Mouse (Mus musculus) ES-E14 (cell line): ENCODE results near the gene Hist1h2ah. TPM values are rescaled to one million over a fixed set of nuclear protein-coding genes. Genes with fewer than 3 reads are reported as not detected.

Source experiments
- DNase-seq: peaks from one replicate; pipeline ENCODE4 v3.0.0-alpha.2; 2013; ENCODE audit warnings: low read depth, low spot score
- H3K27ac ChIP-seq: 2 replicates; pipeline ENCODE4 v1.5.1; 2012; ENCODE audit warnings: low read depth, mild to moderate bottlenecking, low read length, moderate library complexity, mixed read lengths; ENCODE audit not compliant: poor library complexity, insufficient read depth, severe bottlenecking
- H3K36me3 ChIP-seq: 2 replicates; pipeline ENCODE4 v1.6.1; 2012; ENCODE audit warnings: mild to moderate bottlenecking, low read length, moderate library complexity, mixed read lengths; ENCODE audit not compliant: control insufficient read depth, poor library complexity, insufficient read depth, severe bottlenecking
- H3K4me1 ChIP-seq, 2 experiments: fragments of 150-350 bp in 1 of 2; sonication (generic) in 1 of 2; 2 replicates each; pipeline ENCODE4 v1.6.1; 2012; ENCODE audit warnings: low read length in 2 of 2, mild to moderate bottlenecking in 1 of 2, mixed read lengths in 1 of 2; ENCODE audit not compliant: control insufficient read depth in 2 of 2, insufficient read depth in 2 of 2, poor library complexity in 1 of 2
- H3K4me3 ChIP-seq, 2 experiments: fragments of 150-350 bp in 1 of 2; sonication (generic) in 1 of 2; 2 replicates each; pipeline ENCODE4 v1.5.1; 2012; ENCODE audit warnings: low read length in 2 of 2, low read depth in 1 of 2, mild to moderate bottlenecking in 1 of 2, mixed read lengths in 1 of 2; ENCODE audit not compliant: insufficient read depth in 1 of 2, poor library complexity in 1 of 2, severe bottlenecking in 1 of 2
- H3K9ac ChIP-seq: 2 replicates; pipeline ENCODE4 v1.6.1; 2012; ENCODE audit warnings: low read depth, mild to moderate bottlenecking, low read length, mixed read lengths; ENCODE audit not compliant: poor library complexity, insufficient read depth, severe bottlenecking
- H3K9me3 ChIP-seq: fragments of 150-350 bp; sonication (generic); 2 replicates; pipeline ENCODE4 v1.6.1; 2012; ENCODE audit warnings: low read depth, mild to moderate bottlenecking, low read length; ENCODE audit not compliant: control insufficient read depth, insufficient read depth
- CHD2 ChIP-seq: IDR thresholded peaks from 2 replicates; pipeline ENCODE4 v1.6.1; 2014; ENCODE audit warnings: mild to moderate bottlenecking, low read depth, low read length, inconsistent platforms
- HCFC1 ChIP-seq: IDR thresholded peaks from 2 replicates; pipeline ENCODE4 v1.6.1; 2012; ENCODE audit warnings: low read length, inconsistent platforms, borderline replicate concordance; ENCODE audit not compliant: insufficient read depth
- MAFK ChIP-seq: IDR thresholded peaks from 2 replicates; pipeline ENCODE4 v1.6.1; 2014; ENCODE audit warnings: mild to moderate bottlenecking, low read depth, low read length, inconsistent platforms; ENCODE audit not compliant: insufficient read depth
- ZC3H11A ChIP-seq: IDR thresholded peaks from 2 replicates; pipeline ENCODE4 v1.6.1; 2012; ENCODE audit warnings: low read depth, mild to moderate bottlenecking, inconsistent platforms, low read length, borderline replicate concordance
- ZNF384 ChIP-seq: IDR thresholded peaks from 2 replicates; pipeline ENCODE4 v1.6.1; 2012; ENCODE audit warnings: low read depth, low read length, inconsistent platforms
- in situ Hi-C, 2 experiments: fragments of 600-800 bp; cut with MboI; formaldehyde crosslinking; loops; one replicate each; pipeline ENCODE4 v1.15.1; 2025; ENCODE audit warnings: low sequenced_read_pairs in 2 of 2, inconsistent platforms in 1 of 2; ENCODE audit not compliant: unreplicated experiment in 2 of 2
- total RNA-seq: library from RNA; depleted of rRNA; stranded (reverse); fragments of 300-350 nt; gene quantifications from 2 replicates; pipeline ENCODE4 v1.2.3, GENCODE M21; 2012

The Hist1h2ah gene
- total RNA-seq, 1 experiment = 1,543 TPM

GRCm38 (mm10) chr13:22006334-22007120 is 28.8 kb downstream of the Hist1h2ah start:
- Histone ChIP-seq H3K36me3 (no peaks in the 10 kb centered on the region), H3K4me3 (peak overlapping the region; percentile 69 to 74), H3K9ac (peak overlapping the region; percentile 48), H3K4me1 (no peaks in the 10 kb centered on the region), H3K27ac (no peak overlapping the region), H3K9me3 (no peaks in the 10 kb centered on the region)
- DNase-seq = no peak
- in situ Hi-C loops = loop anchor here in 1 of 2 experiments (5.0 to 25.0 kb wide), 2 partner anchors 34 to 744 kb away; no protein-coding TSS in a partner anchor
- TF ChIP-seq ZC3H11A = no peak
- no peak for TF ChIP-seq CHD2
- no peak for TF ChIP-seq ZNF384
- no peak for TF ChIP-seq MAFK
- no peak for TF ChIP-seq HCFC1

- Histone ChIP-seq H3K36me3 (no peaks in the 10 kb centered on the region), H3K4me1 (no peaks in the 10 kb centered on the region), H3K9me3 (no peaks in the 10 kb centered on the region), H3K27ac (no peak overlapping the region), H3K4me3 (peak overlapping the region; percentile 69 to 74), H3K9ac (peak overlapping the region; percentile 18)
- TF ChIP-seq CHD2 (no peak), MAFK (no peak), ZC3H11A (no peak), ZNF384 (no peak), HCFC1 (no peak)
- in situ Hi-C loops = loop anchor here in 1 of 2 experiments (5.0 to 25.0 kb wide), 2 partner anchors 33 to 743 kb away; no protein-coding TSS in a partner anchor
- DNase-seq = no peak
Observed at GRCm38 (mm10) chr13:22005605-22006333, 29.6 kb downstream of the Hist1h2ah start.

GRCm38 (mm10) chr13:22001823-22002222 is 33.5 kb downstream of the Hist1h2ah start:
- Histone ChIP-seq H3K9me3 (no peaks in the 10 kb centered on the region), H3K36me3 (no peaks in the 10 kb centered on the region), H3K4me1 (peaks cover under 1 to 2% of the 10 kb centered on the region in 2 experiments; a peak in 2 of 4 replicates), H3K27ac (no peak overlapping the region), H3K9ac (no peak overlapping the region), H3K4me3 (no peak overlapping the region)
- in situ Hi-C loops = loop anchor here in 1 of 2 experiments (25.0 kb wide), 1 partner anchor 740 kb away; no protein-coding TSS in a partner anchor
- TF ChIP-seq ZNF384 (no peak), MAFK (no peak), CHD2 (no peak), ZC3H11A (no peak), HCFC1 (no peak)
- no peak for DNase-seq

GRCm38 (mm10) chr13:22001346-22001745 is 34.0 kb downstream of the Hist1h2ah start:
- Histone ChIP-seq H3K4me3 (no peak overlapping the region), H3K27ac (no peak overlapping the region)
- TF ChIP-seq CHD2 (no peak), HCFC1 (no peak), ZC3H11A (no peak), ZNF384 (no peak), MAFK (no peak)

More at GRCm38 (mm10) chr13:22001346-22001745, 34.0 kb downstream of the Hist1h2ah start:
- no peaks in the 10 kb centered on the region for H3K36me3 ChIP-seq
- in situ Hi-C loops = loop anchor here in 1 of 2 experiments (25.0 kb wide), 1 partner anchor 739 kb away; no protein-coding TSS in a partner anchor
- no peaks in the 10 kb centered on the region for H3K9me3 ChIP-seq
- no peak for DNase-seq
- peaks cover 2% of the 10 kb centered on the region in 2 experiments; a peak in 2 of 4 replicates for H3K4me1 ChIP-seq
- H3K9ac ChIP-seq = no peak overlapping the region
